Mouse (Mus musculus): ENCODE data around the gene Ppp1r8.

GRCm38 (mm10) chr4:132795171-132795570 lies 47.8 kb downstream of the Ppp1r8 start:
- TF ChIP-seq CTCF (IDR thresholded peaks at IDR 0.05; ENCODE audit: low read depth, low read length): no peak
- no peak for TF ChIP-seq POLR2A (IDR thresholded peaks at IDR 0.05; ENCODE audit: extremely low read depth, insufficient read depth, low read length)
